Mouse (Mus musculus) CH12.LX (cell line): Measurements from ENCODE around the gene Igll1.

Source experiments
- CTCF ChIP-seq, 2 experiments: IDR thresholded peaks in 1 of 2; conservative IDR thresholded peaks in 1 of 2; 2 replicates each; pipeline ENCODE4 v1.5.1; 2011 to 2012; ENCODE audit warnings: low read depth in 2 of 2, low read length in 2 of 2, improper control_type of control experiment in 1 of 2, inconsistent platforms in 1 of 2, mild to moderate bottlenecking in 1 of 2, moderate library complexity in 1 of 2
- NELFE ChIP-seq: IDR thresholded peaks from 2 replicates; pipeline ENCODE4 v1.6.1; 2011; ENCODE audit warnings: low read depth, low read length, improper control_type of control experiment
- RCOR1 ChIP-seq: conservative IDR thresholded peaks from 2 replicates; pipeline ENCODE4 v1.6.1; 2012; ENCODE audit warnings: low read depth, mild to moderate bottlenecking, inconsistent platforms, low read length, improper control_type of control experiment
- TBP ChIP-seq: conservative IDR thresholded peaks from 2 replicates; pipeline ENCODE4 v1.6.1; 2011; ENCODE audit warnings: low read depth, low read length, improper control_type of control experiment
- UBTF ChIP-seq: IDR thresholded peaks from 2 replicates; pipeline ENCODE4 v1.6.1; 2012; ENCODE audit warnings: low read depth, mild to moderate bottlenecking, inconsistent platforms, low read length, improper control_type of control experiment, moderate library complexity

DNA sequence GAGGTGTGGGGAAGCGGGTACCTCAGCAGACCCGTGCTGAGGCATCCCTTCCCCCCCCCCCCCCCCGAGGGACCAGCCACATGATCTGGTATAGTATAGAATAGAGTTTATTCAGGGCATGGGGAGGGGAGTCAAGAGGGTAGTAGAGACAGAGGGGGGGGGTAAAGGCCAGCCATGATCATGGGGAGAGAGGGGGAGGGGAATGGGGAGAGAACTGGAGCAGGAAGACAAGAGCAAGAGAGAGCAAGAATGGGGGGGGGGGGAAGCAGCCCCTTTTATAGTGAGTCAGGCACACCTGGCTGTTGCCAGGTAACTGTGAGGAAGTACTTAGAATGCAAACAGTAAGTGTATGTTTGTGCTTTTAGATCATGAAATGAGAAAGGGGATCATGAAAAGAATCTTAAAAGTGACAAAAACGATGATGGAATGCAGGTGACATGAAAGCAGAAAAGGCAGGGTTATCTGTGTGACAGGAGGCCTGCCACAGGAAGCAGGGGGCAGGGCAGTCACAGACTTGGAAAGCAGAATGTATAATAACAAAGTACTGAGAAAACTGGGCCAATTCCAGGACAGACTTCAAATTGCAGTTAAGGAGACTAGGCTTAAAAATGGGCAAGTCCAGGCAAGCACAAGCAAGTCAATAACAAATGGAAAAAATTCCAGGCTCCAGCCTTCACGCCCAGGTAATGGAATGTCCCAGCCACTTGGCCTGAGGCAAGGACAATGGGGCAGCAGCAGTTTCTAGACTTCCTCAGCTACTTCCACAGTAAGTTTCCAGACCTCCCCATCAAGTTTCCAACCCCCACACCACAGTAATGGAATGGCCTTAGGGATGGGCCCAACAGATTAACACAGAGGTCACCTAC is 2.1 kb upstream of the Igll1 start:
- TF ChIP-seq CTCF (conservative IDR thresholded peaks at IDR 0.05 in 1 of 2, IDR thresholded peaks at IDR 0.05 in 1 of 2; ENCODE audit: low read depth in 2 of 2, low read length in 2 of 2) (no peak), NELFE (no peak), RCOR1 (no peak), UBTF (no peak), TBP (no peak)
